Mouse (Mus musculus) lung, embryonic 16.5 days (tissue): ENCODE measurements around the gene Tle2. TPM values are rescaled to one million over a fixed set of nuclear protein-coding genes. Genes with fewer than 3 reads are reported as not detected.

ENCODE experiments used
- ATAC-seq: fragments of 200-750 bp; cut with Nextera tagmentation; 2 replicates; pipeline ENCODE4 v1.8.0; 2017; ENCODE audit warnings: low read depth, mild to moderate bottlenecking, moderate library complexity
- H3K27ac ChIP-seq: fragments of 300-500 bp; sonication (generic); 2 replicates; pipeline ENCODE4 v1.5.1; 2014; ENCODE audit warnings: mild to moderate bottlenecking, control low read depth, low read length
- H3K27me3 ChIP-seq: fragments of 300-500 bp; sonication (generic); 2 replicates; pipeline ENCODE4 v1.6.1; 2014; ENCODE audit warnings: low read depth, low read length, mixed read lengths; ENCODE audit not compliant: control insufficient read depth, insufficient read depth
- H3K36me3 ChIP-seq: fragments of 300-500 bp; sonication (generic); 2 replicates; pipeline ENCODE4 v1.6.1; 2014; ENCODE audit warnings: low read length; ENCODE audit not compliant: control insufficient read depth, insufficient read depth
- H3K4me1 ChIP-seq: fragments of 300-500 bp; sonication (generic); replicated peaks from 2 replicates; pipeline ENCODE4 v1.6.1; 2014; ENCODE audit warnings: low read length, mixed read lengths; ENCODE audit not compliant: control insufficient read depth, insufficient read depth
- H3K4me2 ChIP-seq: fragments of 300-500 bp; sonication (generic); 2 replicates; pipeline ENCODE4 v1.6.1; 2014; ENCODE audit warnings: low read depth, low read length, control low read depth
- H3K4me3 ChIP-seq: fragments of 300-500 bp; sonication (generic); 2 replicates; pipeline ENCODE4 v1.5.1; 2014; ENCODE audit warnings: mild to moderate bottlenecking, low read length, control low read depth
- H3K9ac ChIP-seq: fragments of 300-500 bp; sonication (generic); 2 replicates; pipeline ENCODE4 v1.6.1; 2014; ENCODE audit warnings: low read length, control low read depth
- H3K9me3 ChIP-seq: fragments of 300-500 bp; sonication (generic); 2 replicates; pipeline ENCODE4 v1.6.1; 2016; ENCODE audit warnings: low read length; ENCODE audit not compliant: control insufficient read depth
- WGBS: fragments of 180-500 bp; shearing (Covaris S2); extraction: QIAGEN DNeasy Blood & Tissue Kit; methylation state at CpG from one replicate; pipeline ENCODE4 v1.1.7; 2014; 5-methylcytosine and 5-hydroxymethylcytosine counted together
- polyA plus RNA-seq: library from polyadenylated mRNA; unstranded; fragments of >200 nt; fragmentation: Nextera tagmentation; extraction: Ambion mirVana; gene quantifications from 2 replicates; pipeline ENCODE4 v1.2.1, GENCODE M21; 2015

Gene Tle2
- 51.2 and 53.3 TPM in 2 replicates for polyA plus RNA-seq

GRCm38 (mm10) chr10:81574081-81575056 lies at the start of gene Tle2:
Gene Tle2, plus strand, starts transcription at chr10:81574561.
- peaks cover 51% of the 10 kb centered on the region for H3K4me1 ChIP-seq
- H3K4me3 ChIP-seq: peak within 1 kb of the TSS; percentile 70
- H3K27me3 ChIP-seq: no peaks in the 10 kb centered on the region
- 21% methylated on average over 10 of the region's 10 CpGs for WGBS
- H3K4me2 ChIP-seq: peak within 1 kb of the TSS; percentile 79
- no peak for ATAC-seq
- no peaks in the 10 kb centered on the region for H3K36me3 ChIP-seq
- H3K9ac ChIP-seq: peak within 1 kb of the TSS; percentile 81
- H3K9me3 ChIP-seq: no peaks in the 10 kb centered on the region
- H3K27ac ChIP-seq: peak within 1 kb of the TSS; percentile 66

DNA sequence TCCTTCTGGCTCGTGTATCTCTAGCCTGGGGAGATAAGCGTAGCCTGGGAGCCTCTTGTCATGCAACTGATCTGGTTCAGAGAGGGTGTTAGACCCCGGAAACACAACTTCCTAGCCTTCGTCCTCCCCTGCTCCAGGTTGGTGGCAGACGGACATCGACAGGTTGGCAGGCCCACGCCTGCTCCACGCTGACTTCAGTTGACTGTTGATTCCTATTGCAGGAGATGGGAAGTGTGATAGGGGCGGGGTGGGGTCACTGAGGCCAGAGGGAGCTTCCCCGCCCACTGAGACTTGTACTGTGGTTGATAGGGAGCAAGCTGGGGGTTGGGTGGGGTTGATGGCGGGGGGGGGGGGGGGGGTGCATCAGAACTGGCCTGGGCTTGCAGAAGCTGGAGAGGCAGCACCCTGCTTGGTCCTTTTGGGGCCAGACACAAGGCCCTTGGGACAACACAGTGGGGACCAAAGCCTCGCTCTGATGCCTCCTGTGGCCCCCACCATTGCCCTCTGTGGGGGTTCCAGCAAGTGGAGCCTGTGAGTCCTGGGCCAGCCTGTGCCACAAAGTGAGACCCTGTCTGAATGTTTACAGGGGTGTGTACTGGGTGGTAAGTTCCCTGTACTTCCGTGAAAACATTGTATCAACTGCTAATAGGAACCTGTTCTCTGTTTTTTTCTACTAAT lies 49.2 kb upstream of the Tle2 start:
- no peak overlapping the region for H3K4me2 ChIP-seq
- peaks cover 7% of the 10 kb centered on the region; the same call in 1 of the 2 replicates for H3K4me1 ChIP-seq
- 42% methylated on average over 12 of the region's 13 CpGs for WGBS
- peaks cover 6% of the 10 kb centered on the region for H3K36me3 ChIP-seq
- H3K9ac ChIP-seq: no peak overlapping the region
- ATAC-seq: no peak
- no peaks in the 10 kb centered on the region; the same call in 1 of the 2 replicates for H3K27me3 ChIP-seq
- H3K4me3 ChIP-seq: no peak overlapping the region
- H3K9me3 ChIP-seq: no peaks in the 10 kb centered on the region
- H3K27ac ChIP-seq: no peak overlapping the region

GRCm38 (mm10) chr10:81526779-81527178 lies 47.6 kb upstream of the Tle2 start:
- H3K27ac ChIP-seq: no peak overlapping the region
- H3K27me3 ChIP-seq: no peaks in the 10 kb centered on the region; the same call in 1 of the 2 replicates
- no peaks in the 10 kb centered on the region for H3K9me3 ChIP-seq
- H3K4me1 ChIP-seq: peaks cover 7% of the 10 kb centered on the region; the same call in 1 of the 2 replicates
- WGBS: 7% methylated on average over 14 of the region's 14 CpGs
- H3K4me2 ChIP-seq: no peak overlapping the region
- H3K36me3 ChIP-seq: peaks cover 18% of the 10 kb centered on the region
- H3K4me3 ChIP-seq: no peak overlapping the region
- peak; percentile 41; the same call in 1 of the 2 replicates for ATAC-seq
- no peak overlapping the region for H3K9ac ChIP-seq

DNA sequence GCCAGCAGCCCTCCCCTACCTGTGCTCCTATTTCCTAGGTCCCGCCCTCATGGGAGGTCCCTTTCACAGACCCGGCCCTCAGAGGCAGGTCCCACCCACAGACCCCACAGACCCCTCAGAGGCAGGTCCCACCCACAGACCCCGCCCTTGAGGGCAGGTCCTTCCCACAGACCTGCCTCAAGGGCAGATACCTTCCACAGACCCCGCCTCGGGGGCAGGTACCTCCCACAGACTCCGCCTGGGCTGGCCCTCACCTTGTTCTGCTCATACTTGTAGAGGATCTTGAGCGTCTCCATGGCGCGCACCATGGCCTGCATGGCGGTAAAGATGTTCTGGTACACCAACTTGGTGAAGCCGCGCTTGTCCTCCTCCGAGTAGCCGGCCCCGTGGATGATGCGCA lies 39.5 kb upstream of the Tle2 start:
- Histone ChIP-seq H3K36me3 (peaks cover 29% of the 10 kb centered on the region), H3K27ac (no peak overlapping the region), H3K4me3 (no peak overlapping the region), H3K9ac (no peak overlapping the region), H3K9me3 (no peaks in the 10 kb centered on the region), H3K4me1 (no peaks in the 10 kb centered on the region), H3K27me3 (no peaks in the 10 kb centered on the region), H3K4me2 (no peak overlapping the region)
- peak; percentile 29 for ATAC-seq
- 57% methylated on average over 16 of the region's 16 CpGs for whole genome bisulfite sequencing

- no peak overlapping the region for H3K27ac ChIP-seq
- ATAC-seq: no peak
- H3K4me1 ChIP-seq: peaks cover 4% of the 10 kb centered on the region; the same call in 1 of the 2 replicates
- no peak overlapping the region for H3K4me2 ChIP-seq
- H3K27me3 ChIP-seq: no peaks in the 10 kb centered on the region
- no peak overlapping the region for H3K4me3 ChIP-seq
- H3K9ac ChIP-seq: no peak overlapping the region
- WGBS: 76% methylated on average over 6 of the region's 6 CpGs
- no peaks in the 10 kb centered on the region for H3K9me3 ChIP-seq
- H3K36me3 ChIP-seq: peaks cover 20% of the 10 kb centered on the region
Measured at GRCm38 (mm10) chr10:81536734-81537133, 37.6 kb upstream of the Tle2 start.

- Histone ChIP-seq H3K27ac (no peak overlapping the region), H3K9ac (no peak overlapping the region), H3K4me3 (no peak overlapping the region), H3K4me1 (peaks cover 11% of the 10 kb centered on the region), H3K9me3 (no peaks in the 10 kb centered on the region), H3K27me3 (no peaks in the 10 kb centered on the region), H3K36me3 (peaks cover 15% of the 10 kb centered on the region), H3K4me2 (no peak overlapping the region)
- no peak for ATAC-seq
- 79% methylated on average over 2 of the region's 2 CpGs for WGBS
Measured at GRCm38 (mm10) chr10:81537429-81537828, 36.9 kb upstream of the Tle2 start.

DNA sequence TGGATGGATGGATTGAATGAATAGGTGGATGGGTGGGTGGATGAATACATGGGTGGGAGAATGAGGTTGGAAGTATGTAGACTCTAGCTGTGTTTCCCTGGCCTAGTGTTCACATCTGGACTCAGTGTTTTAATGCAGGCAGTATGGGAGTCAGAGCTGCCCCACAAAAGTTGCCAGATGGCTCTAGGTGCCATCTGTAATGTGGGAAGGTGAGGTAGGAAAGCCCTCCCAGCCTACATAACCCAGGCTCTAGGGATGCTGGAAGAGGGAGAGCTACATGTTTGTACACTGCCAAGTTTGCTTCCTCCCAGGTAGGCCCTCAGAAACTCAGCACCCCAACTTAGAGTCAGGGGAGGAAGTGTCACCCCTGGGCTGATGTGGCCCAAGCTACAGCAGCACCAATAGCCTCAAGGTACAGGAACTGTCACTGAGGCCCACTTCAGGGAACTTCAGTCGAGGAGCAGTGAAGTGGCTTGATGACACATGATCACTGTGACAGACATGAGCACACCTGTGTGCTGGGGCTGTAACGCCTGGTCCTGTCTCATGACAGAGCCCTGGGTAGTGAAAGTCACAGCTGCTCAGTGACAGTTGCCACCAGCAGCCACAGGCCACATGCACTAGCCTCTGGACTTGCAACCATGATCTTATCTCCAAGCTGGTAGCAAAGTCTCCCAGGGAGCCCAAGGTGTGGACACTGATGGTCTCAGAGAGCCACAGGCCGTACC lies 35.9 kb upstream of the Tle2 start:
- 69% methylated on average over 3 of the region's 3 CpGs for WGBS
- no peak overlapping the region for H3K27ac ChIP-seq

DNA sequence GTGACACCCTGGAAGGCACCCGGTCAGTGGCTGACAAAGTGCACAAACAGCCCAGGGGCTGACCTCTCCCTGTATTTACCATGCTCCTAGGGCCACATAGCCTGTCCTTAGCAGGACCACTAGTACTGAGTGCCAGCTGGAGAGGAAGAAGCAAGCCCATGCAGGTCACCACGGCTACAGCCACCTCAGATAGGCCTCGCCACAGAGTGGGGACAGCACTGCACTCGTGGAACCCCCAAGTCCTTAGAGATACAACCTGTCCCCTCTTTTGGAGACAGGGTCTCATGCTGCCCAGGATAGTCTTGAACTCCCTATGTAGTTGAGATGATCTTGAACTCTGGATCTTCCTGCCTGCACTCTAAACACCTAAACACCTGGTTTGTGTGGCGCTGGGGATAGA lies 33.0 kb upstream of the Tle2 start:
- H3K9ac ChIP-seq: peak overlapping the region; percentile 57; the same call in 1 of the 2 replicates
- no peak for ATAC-seq

More for the DNA sequence above, 35.9 kb upstream of the Tle2 start:
- H3K27me3 ChIP-seq: no peaks in the 10 kb centered on the region
- no peak overlapping the region for H3K9ac ChIP-seq
- H3K9me3 ChIP-seq: no peaks in the 10 kb centered on the region
- ATAC-seq: no peak
- H3K4me3 ChIP-seq: no peak overlapping the region
- H3K36me3 ChIP-seq: peaks cover 7% of the 10 kb centered on the region; the same call in 1 of the 2 replicates
- no peak overlapping the region for H3K4me2 ChIP-seq
- peaks cover 21% of the 10 kb centered on the region for H3K4me1 ChIP-seq

More for the DNA sequence above, 33.0 kb upstream of the Tle2 start:
- H3K9me3 ChIP-seq: no peaks in the 10 kb centered on the region
- no peak overlapping the region for H3K4me3 ChIP-seq
- 0 out of 2 replicates have a peak, but pooled peaks cover 5% of the 10 kb centered on the region for H3K36me3 ChIP-seq
- no peak overlapping the region for H3K4me2 ChIP-seq
- peak overlapping the region; percentile 55; the same call in 1 of the 2 replicates for H3K27ac ChIP-seq
- peaks cover 31% of the 10 kb centered on the region for H3K4me1 ChIP-seq
- H3K27me3 ChIP-seq: no peaks in the 10 kb centered on the region
- WGBS: 76% methylated on average over 5 of the region's 5 CpGs
